Comparison of ENCODE assay signal across 9 mouse cellular contexts in genomic region chr5:51591537-51592154, GRCm38 (mm10). TPM values are rescaled to one million over a fixed set of nuclear protein-coding genes. Genes with fewer than 3 reads are reported as not detected.
DNase-seq lines count a peak whose midpoint lies in the region; ATAC-seq lines count a peak whose summit lies in the region.
"Had no signal": no experiment of that assay in that cellular context is flagged by ENCODE, and none has a peak within 500 bp of the region (broad histone marks: within the 10 kb centered on the region; RNA-seq: fewer than 3 reads in every experiment).

No protein-coding gene starts in this region.

- H3K27me3 ChIP-seq in kidney, embryonic 14.5 days (ENCODE audit: control insufficient read depth, insufficient read depth, low read length): no peaks in the 10 kb centered on the region
- H3K27me3 ChIP-seq in lung, embryonic 15.5 days: no peaks in the 10 kb centered on the region
- no peaks in the 10 kb centered on the region for H3K27me3 ChIP-seq in forebrain, embryonic 11.5 days (ENCODE audit: control insufficient read depth, insufficient read depth, low read length)
- H3K27me3 ChIP-seq: forebrain, embryonic 13.5 days had no signal

- WGBS in kidney, embryonic 14.5 days: 14% methylated on average over 11 of the region's 11 CpGs
- WGBS in lung, embryonic 15.5 days: 4% methylated on average over 11 of the region's 11 CpGs
- WGBS in forebrain, embryonic 11.5 days: 55% methylated on average over 11 of the region's 11 CpGs

- no peak overlapping the region for H3K9ac ChIP-seq in kidney, embryonic 14.5 days (ENCODE audit: low read depth, low read length)
- H3K9ac ChIP-seq in lung, embryonic 15.5 days: no peak overlapping the region
- H3K9ac ChIP-seq in forebrain, embryonic 11.5 days (ENCODE audit: low read length): no peak overlapping the region
- H3K9ac ChIP-seq: forebrain, embryonic 13.5 days had no signal

- peaks cover 6% of the 10 kb centered on the region for H3K4me1 ChIP-seq in kidney, embryonic 14.5 days (ENCODE audit: control insufficient read depth, insufficient read depth, low read length)
- H3K4me1 ChIP-seq in lung, embryonic 15.5 days: peaks cover 14% of the 10 kb centered on the region
- no peaks in the 10 kb centered on the region for H3K4me1 ChIP-seq in forebrain, embryonic 11.5 days (replicated peaks; ENCODE audit: control insufficient read depth, insufficient read depth, low read length)

- DNase-seq in adrenal gland, postnatal 14 days: peak; percentile 66
- DNase-seq in heart, adult 18-20 months: peak; percentile 82 to 83
- DNase-seq in left cerebral cortex, adult 9 months (ENCODE audit: low spot score in 2 of 2): no peak
- DNase-seq in frontal cortex, postnatal 14 days (ENCODE audit: low spot score in 2 of 2): no peak
- no peak for DNase-seq in forebrain, embryonic 11.5 days (ENCODE audit: low spot score)
- DNase-seq in cerebellum, adult 9-11 months: no peak

- no peak overlapping the region for H3K27ac ChIP-seq in kidney, embryonic 14.5 days (ENCODE audit: low read depth, low read length)
- H3K27ac ChIP-seq in lung, embryonic 15.5 days: no peak overlapping the region
- H3K27ac ChIP-seq in forebrain, embryonic 11.5 days (ENCODE audit: low read depth, low read length): no peak overlapping the region
- H3K27ac ChIP-seq: forebrain, embryonic 13.5 days had no signal

- H3K4me3 ChIP-seq in kidney, embryonic 14.5 days (ENCODE audit: low read length): no peak overlapping the region
- H3K4me3 ChIP-seq in lung, embryonic 15.5 days: no peak overlapping the region
- no peak overlapping the region for H3K4me3 ChIP-seq in forebrain, embryonic 11.5 days (ENCODE audit: low read depth, low read length)
- H3K4me3 ChIP-seq: forebrain, embryonic 13.5 days had no signal

- H3K4me2 ChIP-seq in kidney, embryonic 14.5 days (replicated peaks; ENCODE audit: low read depth, low read length): no peak overlapping the region
- no peak overlapping the region; the same call in 1 of the 2 replicates for H3K4me2 ChIP-seq in lung, embryonic 15.5 days
- no peak overlapping the region for H3K4me2 ChIP-seq in forebrain, embryonic 11.5 days (ENCODE audit: low read depth, low read length, severe bottlenecking)
- H3K4me2 ChIP-seq: forebrain, embryonic 13.5 days had no signal

- peak; percentile 69; the same call in 1 of the 2 replicates for ATAC-seq in kidney, embryonic 14.5 days (ENCODE audit: low FRiP score, low TSS enrichment)
- peak; percentile 39; the same call in 1 of the 2 replicates for ATAC-seq in lung, embryonic 15.5 days (ENCODE audit: borderline replicate concordance, extremely low read depth, low FRiP score, low TSS enrichment)
- no peak for ATAC-seq in forebrain, embryonic 11.5 days (replicated peaks; ENCODE audit: low FRiP score)
- ATAC-seq: forebrain, embryonic 13.5 days had no signal

- H3K9me3 ChIP-seq in kidney, embryonic 14.5 days (ENCODE audit: control insufficient read depth, low read length): no peaks in the 10 kb centered on the region
- no peaks in the 10 kb centered on the region for H3K9me3 ChIP-seq in lung, embryonic 15.5 days
- H3K9me3 ChIP-seq in forebrain, embryonic 11.5 days (ENCODE audit: control insufficient read depth, low read length): no peaks in the 10 kb centered on the region
- H3K9me3 ChIP-seq: forebrain, embryonic 13.5 days had no signal

- no peaks in the 10 kb centered on the region for H3K36me3 ChIP-seq in kidney, embryonic 14.5 days (ENCODE audit: control insufficient read depth, insufficient read depth, low read length)
- H3K36me3 ChIP-seq in lung, embryonic 15.5 days: no peaks in the 10 kb centered on the region
- H3K36me3 ChIP-seq in forebrain, embryonic 11.5 days (ENCODE audit: control insufficient read depth, insufficient read depth, low read length): no peaks in the 10 kb centered on the region

RNA-seq across cellular contexts. Expression of gene Ppargc1a, which starts 24.1 kb away (rescaled TPM):
- 15.1 and 31.2 TPM in 2 replicates for total RNA-seq in adrenal gland, postnatal 14 days (2021)
- 100 to 1,000 TPM in 1 of 2 experiments, 10 to 100 TPM in 1; 99.6 to 126 TPM for total RNA-seq in heart, adult 18-20 months (2021)
- 8.3 and 15.8 TPM in 2 replicates for polyA plus RNA-seq in kidney, embryonic 14.5 days (2014; fragmentation: Nextera tagmentation; extraction: Ambion mirVana)
- 5.7 and 6.5 TPM in 2 replicates for polyA plus RNA-seq in lung, embryonic 15.5 days (2015; fragmentation: Nextera tagmentation; extraction: Ambion mirVana)
- polyA plus RNA-seq in forebrain, embryonic 11.5 days (2014; fragmentation: Nextera tagmentation; extraction: Ambion mirVana): 2.8 and 4.3 TPM in 2 replicates

Comparison
In these comparisons a context has a peak if more than half of its experiments do, and no peak if none do; other contexts are left out.
1. DNase-seq: peak in adrenal gland, postnatal 14 days (single experiment) and heart, adult 18-20 months (2 of 2); none in left cerebral cortex, adult 9 months (0 of 2), frontal cortex, postnatal 14 days (0 of 2), forebrain, embryonic 11.5 days (single experiment) and cerebellum, adult 9-11 months (single experiment).